ENCODE assay signal across 30 mouse cellular contexts in genomic region chr4:98837715-98838505, GRCm38 (mm10). TPM values are rescaled to one million over a fixed set of nuclear protein-coding genes. Genes with fewer than 3 reads are reported as not detected.
"Had no signal": no experiment of that assay in that cellular context is flagged by ENCODE, and none has a peak within 500 bp of the region (broad histone marks: within the 10 kb centered on the region; RNA-seq: fewer than 3 reads in every experiment).

No protein-coding gene starts in this region.

- H3K9me3 ChIP-seq: liver, embryonic 13.5 days; midbrain, embryonic 10.5 days; midbrain, embryonic 13.5 days had no signal

- H3K36me3 ChIP-seq: liver, embryonic 13.5 days; midbrain, embryonic 10.5 days; midbrain, embryonic 13.5 days had no signal

- H3K4me1 ChIP-seq: liver, embryonic 13.5 days had no signal

- H3K4me2 ChIP-seq: liver, embryonic 13.5 days; midbrain, embryonic 13.5 days had no signal

- H3K9ac ChIP-seq: liver, embryonic 13.5 days; midbrain, embryonic 13.5 days had no signal

- ATAC-seq: intestine, postnatal 0 days; midbrain, embryonic 13.5 days had no signal

- DNase-seq: liver, embryonic 13.5 days; lung, adult 2 months; lung, postnatal 14 days; lung, postnatal 4 days; right cerebral cortex, adult 18-20 months; right cerebral cortex, postnatal 14 days; right cerebral cortex, postnatal 4 days; thymus, adult 2 months; thymus, postnatal 14 days; thymus, postnatal 4 days had no signal

- H3K27ac ChIP-seq: kidney, postnatal 0 days; liver, embryonic 13.5 days; midbrain, embryonic 10.5 days; midbrain, embryonic 13.5 days; stomach, postnatal 0 days had no signal

- H3K27me3 ChIP-seq: liver, embryonic 13.5 days; midbrain, embryonic 13.5 days had no signal

- H3K4me3 ChIP-seq: liver, embryonic 13.5 days; midbrain, embryonic 10.5 days; midbrain, embryonic 13.5 days had no signal

RNA-seq across cellular contexts. Expression of gene I0C0044D17Rik, which starts 14.3 kb away (rescaled TPM):
- total RNA-seq: layer of hippocampus, adult 18-20 months; layer of hippocampus, postnatal 25 days; left cerebral cortex, adult 18-20 months; left cerebral cortex, postnatal 25 days; liver, adult 2 months; megakaryocyte progenitor cell, adult 5-6 weeks; midbrain, postnatal 0 days had no signal
- polyA plus RNA-seq: intestine, embryonic 14.5 days; intestine, postnatal 0 days; kidney, postnatal 0 days; limb, embryonic 11.5 days; limb, embryonic 14.5 days; liver, adult 2 months; liver, embryonic 13.5 days; liver, embryonic 16.5 days; lung, adult 2 months; lung, embryonic 16.5 days; midbrain, embryonic 10.5 days; midbrain, embryonic 13.5 days; midbrain, postnatal 0 days; neural tube, embryonic 11.5 days; neural tube, embryonic 14.5 days; stomach, embryonic 14.5 days; stomach, postnatal 0 days; thymus, adult 2 months had no signal

RNA-seq across cellular contexts. Expression of gene Kank4, which starts 20.6 kb away (rescaled TPM):
- total RNA-seq: liver, adult 2 months had no signal
